Mouse (Mus musculus) ES-Bruce4 (cell line): ENCODE measurements around the gene Tmem131l. TPM values are rescaled to one million over a fixed set of nuclear protein-coding genes. Genes with fewer than 3 reads are reported as not detected.

Source experiments
- H3K27ac ChIP-seq: 2 replicates; pipeline ENCODE4 v1.5.1; 2012; ENCODE audit warnings: low read length, inconsistent platforms; ENCODE audit not compliant: insufficient read depth
- H3K27me3 ChIP-seq: 2 replicates; pipeline ENCODE4 v1.6.1; 2012; ENCODE audit warnings: mild to moderate bottlenecking, low read length, inconsistent platforms; ENCODE audit not compliant: control insufficient read depth, poor library complexity, insufficient read depth, severe bottlenecking
- H3K36me3 ChIP-seq: 2 replicates; pipeline ENCODE4 v1.6.1; 2012; ENCODE audit warnings: inconsistent platforms, mild to moderate bottlenecking, low read length, moderate library complexity; ENCODE audit not compliant: control insufficient read depth, poor library complexity, insufficient read depth, severe bottlenecking
- H3K4me1 ChIP-seq: one replicate; pipeline ENCODE4 v1.8.1; 2011; ENCODE audit warnings: low read length; ENCODE audit not compliant: control insufficient read depth, insufficient read depth
- H3K4me3 ChIP-seq: 2 replicates; pipeline ENCODE4 v1.5.1; 2011; ENCODE audit warnings: low read depth, mild to moderate bottlenecking, low read length
- H3K9ac ChIP-seq: 2 replicates; pipeline ENCODE4 v1.6.1; 2012; ENCODE audit warnings: low read depth, mild to moderate bottlenecking, inconsistent platforms; ENCODE audit not compliant: poor library complexity, severe bottlenecking
- H3K9me3 ChIP-seq: replicated peaks from 2 replicates; pipeline ENCODE4 v1.6.1; 2012; ENCODE audit warnings: mild to moderate bottlenecking, low read length, inconsistent platforms; ENCODE audit not compliant: control insufficient read depth, poor library complexity, insufficient read depth, severe bottlenecking
- CTCF ChIP-seq: IDR thresholded peaks from one replicate; pipeline ENCODE4 v1.8.1; 2011; ENCODE audit warnings: low read depth, low read length
- EP300 ChIP-seq: IDR thresholded peaks from 2 replicates; pipeline ENCODE4 v1.6.1; 2011; ENCODE audit warnings: low read depth, low read length; ENCODE audit not compliant: insufficient read depth
- POLR2A ChIP-seq: IDR thresholded peaks from one replicate; pipeline ENCODE4 v1.8.1; 2011; ENCODE audit warnings: low read length; ENCODE audit not compliant: insufficient read depth
- polyA plus RNA-seq: library from polyadenylated mRNA; stranded (reverse); fragments of >200 nt; gene quantifications from 2 replicates; pipeline ENCODE4 v1.2.4, GENCODE M21; 2011; ENCODE audit warnings: low read depth; ENCODE audit not compliant: missing spikeins, insufficient read depth, insufficient read length

Tmem131l gene
- polyA plus RNA-seq, 1 experiment, result 51.5 TPM

- Histone ChIP-seq H3K4me3 (no peak overlapping the region), H3K4me1 (peaks cover 11% of the 10 kb centered on the region), H3K27ac (no peak overlapping the region), H3K9me3 (no peaks in the 10 kb centered on the region), H3K27me3 (no peaks in the 10 kb centered on the region), H3K9ac (no peak overlapping the region), H3K36me3 (no peaks in the 10 kb centered on the region)
- no peak for TF ChIP-seq POLR2A
- no peak for TF ChIP-seq CTCF
- no peak for TF ChIP-seq EP300
Measured at GRCm38 (mm10) chr3:84024512-84025072, 15.4 kb downstream of the Tmem131l start.

GRCm38 (mm10) chr3:84022723-84023122, 17.3 kb downstream of the Tmem131l start:
- no peaks in the 10 kb centered on the region for H3K27me3 ChIP-seq
- H3K4me1 ChIP-seq, result peaks cover 13% of the 10 kb centered on the region
- no peak for TF ChIP-seq CTCF
- no peak for TF ChIP-seq POLR2A
- no peak for TF ChIP-seq EP300
- no peak overlapping the region for H3K9ac ChIP-seq
- no peak overlapping the region for H3K4me3 ChIP-seq
- H3K9me3 ChIP-seq, result no peaks in the 10 kb centered on the region
- H3K36me3 ChIP-seq, result no peaks in the 10 kb centered on the region
- H3K27ac ChIP-seq, result peak overlapping the region; percentile 8; the same call in 1 of the 2 replicates

DNA sequence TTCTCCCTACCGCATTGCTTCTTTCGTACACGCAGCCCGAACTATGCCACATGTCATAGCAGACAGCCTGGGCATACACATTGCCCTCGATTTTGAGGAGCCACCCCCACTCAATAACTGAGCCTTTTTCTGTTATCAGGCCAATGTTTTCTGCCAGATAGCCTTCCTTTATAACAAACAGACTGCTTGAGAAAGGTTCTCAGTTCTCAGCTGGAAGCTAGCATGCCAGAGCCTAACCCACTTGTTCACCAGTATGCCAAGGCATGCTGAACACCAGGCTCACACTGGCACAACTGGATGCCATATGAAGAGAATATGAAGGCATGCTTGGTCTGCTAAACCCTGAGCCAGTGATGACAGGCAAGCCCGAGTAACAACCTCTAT, 17.8 kb downstream of the Tmem131l start:
- no peaks in the 10 kb centered on the region for H3K27me3 ChIP-seq
- no peak overlapping the region for H3K9ac ChIP-seq
- no peak overlapping the region for H3K4me3 ChIP-seq
- no peak for TF ChIP-seq EP300
- no peak for TF ChIP-seq CTCF
- no peak for TF ChIP-seq POLR2A
- peaks cover 13% of the 10 kb centered on the region for H3K4me1 ChIP-seq
- H3K9me3 ChIP-seq, result no peaks in the 10 kb centered on the region
- peak overlapping the region; percentile 32 for H3K27ac ChIP-seq
- no peaks in the 10 kb centered on the region for H3K36me3 ChIP-seq

DNA sequence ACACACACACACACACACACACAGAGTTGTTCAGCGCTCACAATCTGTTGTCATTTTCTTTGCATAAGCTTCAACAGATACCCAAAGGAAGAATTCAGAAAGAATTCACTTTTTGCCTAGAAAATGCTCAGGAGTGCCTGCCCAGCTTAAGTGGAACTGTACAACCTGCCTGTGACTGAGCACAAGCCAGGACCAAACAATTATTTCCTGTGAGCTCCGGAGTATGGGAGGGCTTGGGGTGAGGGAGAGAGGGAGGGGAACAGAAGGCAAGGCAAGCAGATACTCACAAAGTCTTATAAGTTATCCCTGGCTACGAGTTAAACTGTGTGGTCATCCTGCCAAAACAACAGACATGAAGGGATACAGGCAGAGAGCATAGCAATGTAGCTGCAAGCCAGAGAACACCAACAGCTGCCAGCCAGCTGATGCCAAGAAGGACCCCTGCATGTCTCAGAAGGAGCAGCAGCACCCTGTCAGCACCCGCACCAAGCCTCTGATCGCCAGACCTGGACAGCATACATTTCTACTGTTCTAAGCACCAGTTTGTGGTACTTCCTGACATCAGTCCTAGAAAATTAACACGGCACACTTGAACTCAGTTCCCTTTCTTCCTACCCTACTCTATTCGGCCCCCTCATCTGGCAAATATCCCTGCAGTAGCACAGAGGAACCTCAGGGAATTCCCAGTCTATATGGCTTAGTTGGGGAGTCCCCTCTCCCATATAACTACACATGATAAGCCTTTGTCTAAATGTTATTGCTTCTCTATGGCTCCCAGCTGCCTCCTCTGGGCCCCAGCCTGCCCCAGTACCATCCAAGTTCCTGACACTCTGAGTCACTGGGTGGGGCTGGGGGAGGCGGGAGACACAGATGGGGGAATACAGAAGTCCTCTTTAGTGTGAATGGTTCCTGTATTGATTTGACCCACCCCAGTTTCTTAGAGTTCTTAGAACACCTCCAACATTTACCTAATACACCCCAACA, 18.5 kb downstream of the Tmem131l start:
- H3K4me3 ChIP-seq, result no peak overlapping the region
- peaks cover 13% of the 10 kb centered on the region for H3K4me1 ChIP-seq
- H3K9me3 ChIP-seq, result no peaks in the 10 kb centered on the region
- peak overlapping the region; percentile 92 for H3K27ac ChIP-seq
- TF ChIP-seq POLR2A (no peak), EP300 (no peak), CTCF (no peak)
- H3K27me3 ChIP-seq, result no peaks in the 10 kb centered on the region
- no peak overlapping the region for H3K9ac ChIP-seq
- H3K36me3 ChIP-seq, result no peaks in the 10 kb centered on the region

DNA sequence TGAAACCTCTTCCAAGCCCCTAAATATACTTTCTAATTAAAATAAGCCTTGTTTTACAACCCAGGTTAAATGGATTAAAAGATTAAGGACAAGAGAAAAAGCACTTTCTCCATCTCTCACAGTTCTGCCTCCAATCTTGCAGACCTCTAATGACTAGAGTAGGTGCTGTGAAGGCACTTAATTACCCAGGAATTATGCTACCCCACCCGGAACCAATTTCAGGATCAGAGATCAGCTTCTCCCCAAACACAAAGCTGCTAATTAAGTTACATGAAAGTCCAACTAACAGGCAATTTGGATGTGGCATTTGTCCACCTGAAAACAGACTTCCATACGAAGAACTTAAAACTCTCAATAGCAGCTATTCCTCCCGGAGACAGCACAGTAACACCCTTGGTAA, 19.4 kb downstream of the Tmem131l start:
- no peaks in the 10 kb centered on the region for H3K9me3 ChIP-seq
- H3K27ac ChIP-seq, result peak overlapping the region; percentile 92

GRCm38 (mm10) chr3:84015484-84016016, 24.4 kb downstream of the Tmem131l start:
- no peak overlapping the region for H3K27ac ChIP-seq
- TF ChIP-seq EP300, result no peak
- TF ChIP-seq POLR2A, result no peak
- TF ChIP-seq CTCF, result no peak
- H3K27me3 ChIP-seq, result no peaks in the 10 kb centered on the region
- H3K4me1 ChIP-seq, result peaks cover 5% of the 10 kb centered on the region
- H3K36me3 ChIP-seq, result no peaks in the 10 kb centered on the region
- H3K9ac ChIP-seq, result no peak overlapping the region
- no peak overlapping the region for H3K4me3 ChIP-seq
- no peaks in the 10 kb centered on the region for H3K9me3 ChIP-seq

More for the DNA sequence above, 19.4 kb downstream of the Tmem131l start:
- no peak for TF ChIP-seq POLR2A
- TF ChIP-seq EP300, result no peak
- no peak for TF ChIP-seq CTCF
- no peak overlapping the region for H3K4me3 ChIP-seq
- H3K27me3 ChIP-seq, result no peaks in the 10 kb centered on the region
- H3K9ac ChIP-seq, result no peak overlapping the region
- H3K4me1 ChIP-seq, result peaks cover 13% of the 10 kb centered on the region
- no peaks in the 10 kb centered on the region for H3K36me3 ChIP-seq
